Mouse (Mus musculus) lung, adult 2 months (tissue): ENCODE measurements around the gene Il11ra1.
"Not testable (repeated sequence)": the region's sequence is repeated elsewhere in the genome, so short reads cannot be mapped to it uniquely, and the experiment has no call there.

Source experiments
- CTCF ChIP-seq: fragments of 200-500 bp; IDR thresholded peaks from 2 replicates; pipeline ENCODE4 v1.5.1; 2011; ENCODE audit warnings: mild to moderate bottlenecking, low read length, control low read depth; ENCODE audit not compliant: insufficient read depth
- POLR2A ChIP-seq: fragments of 200-500 bp; IDR thresholded peaks from 2 replicates; pipeline ENCODE4 v1.6.1; 2011; ENCODE audit warnings: low read depth, mild to moderate bottlenecking, control low read depth, low read length, borderline replicate concordance; ENCODE audit errors: extremely low read depth

DNA sequence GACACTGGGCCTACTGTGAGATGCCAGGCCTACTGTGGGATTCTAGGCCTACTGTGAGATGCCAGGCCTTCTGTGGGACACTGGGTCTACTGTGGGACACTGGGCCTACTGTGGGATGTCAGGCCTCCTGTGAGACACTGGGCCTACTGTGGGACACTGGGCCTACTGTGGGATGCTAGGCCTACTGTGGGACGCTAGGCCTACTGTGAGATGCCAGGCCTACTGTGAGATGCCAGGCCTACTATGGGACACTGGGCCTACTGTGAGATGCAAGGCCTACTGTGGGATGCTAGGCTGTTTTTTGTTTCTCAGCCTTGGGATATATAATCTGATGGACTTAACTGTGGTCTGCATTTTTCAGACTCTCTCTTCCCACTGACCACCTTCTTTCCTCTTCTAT lies 76.1 kb downstream of the Il11ra1 start:
- TF ChIP-seq CTCF, POLR2A: not testable (repeated sequence)
